Mouse (Mus musculus) midbrain, embryonic 13.5 days (tissue): ENCODE measurements around the gene Hist1h2af. TPM values are rescaled to one million over a fixed set of nuclear protein-coding genes. Genes with fewer than 3 reads are reported as not detected.

ENCODE experiments used
- ATAC-seq: fragments of 200-750 bp; cut with Nextera tagmentation; 2 replicates; pipeline ENCODE4 v1.8.0; 2017; ENCODE audit warnings: mild to moderate bottlenecking, moderate TSS enrichment, moderate library complexity
- H3K27ac ChIP-seq: fragments of 300-500 bp; sonication (generic); 2 replicates; pipeline ENCODE4 v1.5.1; 2015; ENCODE audit warnings: inconsistent platforms, mild to moderate bottlenecking, moderate library complexity
- H3K27me3 ChIP-seq: fragments of 300-500 bp; sonication (generic); 2 replicates; pipeline ENCODE4 v1.6.1; 2015; ENCODE audit warnings: mild to moderate bottlenecking, inconsistent platforms
- H3K36me3 ChIP-seq: fragments of 300-500 bp; sonication (generic); 2 replicates; pipeline ENCODE4 v1.6.1; 2015; ENCODE audit warnings: mild to moderate bottlenecking, inconsistent platforms
- H3K4me1 ChIP-seq: fragments of 300-500 bp; sonication (generic); replicated peaks from 2 replicates; pipeline ENCODE4 v1.6.1; 2015; ENCODE audit warnings: inconsistent platforms
- H3K4me2 ChIP-seq: fragments of 300-500 bp; sonication (generic); replicated peaks from 2 replicates; pipeline ENCODE4 v1.6.1; 2015; ENCODE audit warnings: moderate library complexity, mild to moderate bottlenecking, inconsistent platforms
- H3K4me3 ChIP-seq: fragments of 300-500 bp; sonication (generic); replicated peaks from 2 replicates; pipeline ENCODE4 v1.5.1; 2015; ENCODE audit warnings: mild to moderate bottlenecking, inconsistent platforms
- H3K9ac ChIP-seq: fragments of 300-500 bp; sonication (generic); replicated peaks from 2 replicates; pipeline ENCODE4 v1.6.1; 2015; ENCODE audit warnings: mild to moderate bottlenecking, inconsistent platforms
- H3K9me3 ChIP-seq: fragments of 300-500 bp; sonication (generic); 2 replicates; pipeline ENCODE4 v1.6.1; 2016; ENCODE audit warnings: mild to moderate bottlenecking, inconsistent platforms
- WGBS: fragments of 180-500 bp; shearing (Covaris S2); methylation state at CpG from one replicate; pipeline ENCODE4 v1.1.7; 2015; 5-methylcytosine and 5-hydroxymethylcytosine counted together
- microRNA-seq: library from miRNA; unstranded; fragments of <30 nt; microRNA quantifications from one replicate; pipeline ENCODE4, GENCODE M21; 2016
- polyA plus RNA-seq: library from polyadenylated mRNA; unstranded; fragments of >200 nt; fragmentation: Nextera tagmentation; extraction: Ambion mirVana; gene quantifications from 2 replicates; pipeline ENCODE4 v1.2.1, GENCODE M21; 2015

Gene Hist1h2af
- polyA plus RNA-seq, 1 experiment from 2014 or later, result 3.0 TPM

GRCm38 (mm10) chr13:23576906-23577639, 43.4 kb downstream of the Hist1h2af start:
- WGBS, result 50% methylated on average over 6 of the region's 6 CpGs
- H3K36me3 ChIP-seq, result no peaks in the 10 kb centered on the region
- H3K27me3 ChIP-seq, result no peaks in the 10 kb centered on the region
- H3K4me3 ChIP-seq, result peak overlapping the region; percentile 46
- H3K9ac ChIP-seq, result peak overlapping the region; percentile 74
- H3K9me3 ChIP-seq, result no peaks in the 10 kb centered on the region
- no peak for ATAC-seq
- peaks cover 43% of the 10 kb centered on the region for H3K4me1 ChIP-seq
- H3K4me2 ChIP-seq, result peak overlapping the region; percentile 75
- peak overlapping the region; percentile 80; the same call in 1 of the 2 replicates for H3K27ac ChIP-seq

DNA sequence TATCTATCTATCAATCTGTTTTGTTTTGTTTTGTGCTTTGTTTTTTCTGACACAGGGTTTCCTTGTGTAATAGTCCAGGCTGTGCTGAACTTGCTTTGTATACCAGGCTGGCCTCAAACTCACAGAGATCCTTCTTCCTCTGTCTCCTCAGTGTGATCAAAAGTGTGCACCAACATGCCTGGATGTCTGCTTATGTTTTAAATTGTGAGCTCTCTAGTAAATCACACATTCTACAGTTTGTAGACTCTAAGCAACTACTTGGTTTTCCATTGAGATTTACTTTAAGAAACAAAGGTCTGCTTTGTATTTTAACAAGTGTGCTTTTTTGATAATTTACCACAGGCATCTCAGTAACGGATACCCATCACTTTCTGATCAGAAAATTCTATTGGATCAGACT, 44.1 kb downstream of the Hist1h2af start:
- Histone ChIP-seq H3K27ac (no peak overlapping the region), H3K4me2 (no peak overlapping the region), H3K9me3 (no peaks in the 10 kb centered on the region), H3K36me3 (no peaks in the 10 kb centered on the region), H3K9ac (no peak overlapping the region), H3K4me3 (no peak overlapping the region), H3K4me1 (peaks cover 43% of the 10 kb centered on the region), H3K27me3 (no peaks in the 10 kb centered on the region)
- WGBS, result 96% methylated on average over 1 of the region's 1 CpGs
- no peak for ATAC-seq

DNA sequence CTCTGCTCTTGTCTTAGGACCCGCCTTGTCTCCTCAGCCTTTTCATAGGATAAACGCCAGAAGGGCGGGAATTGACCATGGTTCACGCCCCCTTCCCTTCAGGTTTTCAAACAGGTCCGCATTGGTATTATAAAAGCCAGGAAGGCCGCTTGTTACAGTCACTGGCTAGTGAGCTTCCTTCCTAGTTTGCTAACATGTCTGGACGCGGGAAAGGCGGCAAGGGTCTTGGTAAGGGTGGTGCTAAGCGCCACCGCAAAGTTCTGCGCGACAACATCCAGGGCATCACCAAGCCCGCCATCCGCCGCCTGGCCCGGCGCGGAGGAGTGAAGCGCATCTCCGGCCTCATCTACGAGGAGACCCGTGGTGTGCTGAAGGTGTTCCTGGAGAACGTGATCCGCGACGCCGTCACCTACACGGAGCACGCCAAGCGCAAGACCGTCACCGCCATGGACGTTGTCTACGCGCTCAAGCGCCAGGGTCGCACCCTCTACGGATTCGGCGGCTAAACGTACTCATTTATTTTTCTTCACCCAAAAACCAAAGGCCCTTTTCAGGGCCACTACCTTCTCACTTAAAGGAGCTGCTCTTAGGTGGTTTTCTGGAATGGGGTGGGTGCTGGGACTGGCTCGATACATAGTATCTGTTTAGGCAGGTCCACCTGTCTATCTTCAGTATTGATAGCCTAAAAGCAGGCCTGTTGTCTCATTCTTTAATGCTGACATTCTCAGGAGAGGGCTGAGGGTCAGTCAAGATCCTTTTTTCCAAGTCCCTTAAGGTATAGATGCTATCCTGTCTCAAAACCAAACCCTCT, 47.9 kb downstream of the Hist1h2af start, which contains the start of gene Hist1h4d:
Gene Hist1h4d (plus strand): TSS at position 191 of the 811 bp plus-strand sequence.
- WGBS, result under 1% methylated on average over 43 of the region's 43 CpGs
- no peaks in the 10 kb centered on the region for H3K36me3 ChIP-seq
- no peaks in the 10 kb centered on the region for H3K9me3 ChIP-seq
- peak within 1 kb of the TSS; percentile 72 for H3K9ac ChIP-seq
- peak within 1 kb of the TSS; percentile 53 for H3K4me3 ChIP-seq
- H3K4me2 ChIP-seq, result peak within 1 kb of the TSS; percentile 84
- H3K27me3 ChIP-seq, result no peaks in the 10 kb centered on the region
- H3K4me1 ChIP-seq, result peaks cover 50% of the 10 kb centered on the region
- ATAC-seq, result peak; percentile 92
- H3K27ac ChIP-seq, result peak within 1 kb of the TSS; percentile 81

- H3K4me2 ChIP-seq, result peak overlapping the region; percentile 84
- no peak for ATAC-seq
- WGBS, result 4% methylated on average over 6 of the region's 6 CpGs
Measured at GRCm38 (mm10) chr13:23582219-23583056, 48.7 kb downstream of the Hist1h2af start.

DNA sequence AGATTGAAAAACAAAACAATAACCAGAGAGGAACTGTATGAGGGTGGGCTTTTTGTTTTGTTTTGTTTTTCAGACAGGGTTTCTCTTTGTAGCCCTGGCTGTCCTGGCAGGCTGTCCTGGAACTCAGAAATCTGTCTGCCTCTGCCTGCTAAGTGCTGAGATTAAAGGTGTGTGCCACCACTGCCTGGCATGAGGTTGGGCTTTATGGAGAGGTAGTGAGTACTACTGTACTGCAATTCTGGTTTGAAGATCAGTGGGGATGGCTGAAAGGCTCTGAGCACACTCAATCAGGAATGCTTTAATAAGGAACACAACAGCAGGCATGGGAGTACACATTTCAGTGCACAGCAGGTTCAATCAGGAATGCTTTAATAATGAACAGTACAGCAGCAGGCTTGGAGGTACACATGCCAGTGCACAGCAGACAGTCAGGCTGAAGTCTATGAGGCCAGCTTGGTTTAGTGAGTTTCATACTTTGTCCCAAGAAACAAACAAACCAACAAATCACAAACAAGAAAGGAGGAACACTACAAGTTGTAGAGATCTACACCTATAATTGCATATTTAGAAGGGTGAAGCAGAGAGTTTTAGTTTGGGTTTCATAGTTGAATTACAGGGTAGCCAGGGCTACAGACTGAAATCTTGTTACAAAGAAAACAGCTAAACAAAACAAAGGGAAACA, 49.8 kb downstream of the Hist1h2af start:
- Histone ChIP-seq H3K27me3 (no peaks in the 10 kb centered on the region), H3K27ac (peak overlapping the region; percentile 49), H3K4me2 (no peak overlapping the region), H3K9ac (no peak overlapping the region), H3K36me3 (no peaks in the 10 kb centered on the region), H3K9me3 (no peaks in the 10 kb centered on the region), H3K4me3 (no peak overlapping the region), H3K4me1 (peaks cover 48% of the 10 kb centered on the region)
- ATAC-seq, result no peak

More at GRCm38 (mm10) chr13:23582219-23583056, 48.7 kb downstream of the Hist1h2af start:
- peak overlapping the region; percentile 81 for H3K27ac ChIP-seq
- H3K4me1 ChIP-seq, result peaks cover 48% of the 10 kb centered on the region
- H3K4me3 ChIP-seq, result peak overlapping the region; percentile 53
- H3K9ac ChIP-seq, result peak overlapping the region; percentile 72
- no peaks in the 10 kb centered on the region for H3K27me3 ChIP-seq
- H3K9me3 ChIP-seq, result no peaks in the 10 kb centered on the region
- no peaks in the 10 kb centered on the region for H3K36me3 ChIP-seq

Small RNA genes lying within 50 kb of the gene (microRNA-seq; reads per million reads assigned to microRNA genes)
- not detected for gene Gm44297
- gene Gm44359, result not detected
- gene Gm44394, result not detected
- gene n-TStga1, result not detected

Other genes starting within 250 kb of the Hist1h2af start
- 56.3 and 58.9 TPM in 2 replicates for gene Zfp322a, start 164.7 kb upstream of the Hist1h2af start, polyA plus RNA-seq
- gene Abt1, start 110.0 kb upstream of the Hist1h2af start, polyA plus RNA-seq, result 10.8 TPM in 2 replicates
- gene Btn1a1, start 68.0 kb upstream of the Hist1h2af start, polyA plus RNA-seq, result 0.04 and 0.13 TPM in 2 replicates
- gene Btn2a2, start 45.0 kb upstream of the Hist1h2af start, polyA plus RNA-seq, result 0.13 TPM in 2 replicates
- gene Hist1h4h, start 2.9 kb upstream of the Hist1h2af start, polyA plus RNA-seq, result 6.4 and 7.4 TPM in 2 replicates
- 3.1 and 5.3 TPM in 2 replicates for gene Hist1h3g, start 1.5 kb downstream of the Hist1h2af start, polyA plus RNA-seq
- gene Hist1h2bh, start 9.5 kb downstream of the Hist1h2af start, polyA plus RNA-seq, result 0.31 and 0.35 TPM in 2 replicates
- gene Hist1h3f, start 10.1 kb downstream of the Hist1h2af start, polyA plus RNA-seq, result 0.75 and 0.84 TPM in 2 replicates
- not detected in 2 replicates for gene Hist1h4f, start 17.7 kb downstream of the Hist1h2af start, polyA plus RNA-seq
- gene Hist1h1d, start 19.4 kb downstream of the Hist1h2af start, polyA plus RNA-seq, result 0.23 and 0.24 TPM in 2 replicates
- 3.1 and 4.7 TPM in 2 replicates for gene Hist1h3e, start 28.5 kb downstream of the Hist1h2af start, polyA plus RNA-seq
- 51.6 and 53.6 TPM in 2 replicates for gene Hist1h2ae, start 37.3 kb downstream of the Hist1h2af start, polyA plus RNA-seq
- 4.1 and 7.5 TPM in 2 replicates for gene Hist1h2bg, start 37.5 kb downstream of the Hist1h2af start, polyA plus RNA-seq
- gene Hist1h2bf, start 40.3 kb downstream of the Hist1h2af start, polyA plus RNA-seq, result 3.3 and 4.5 TPM in 2 replicates
- 0.93 and 1.7 TPM in 2 replicates for gene Hist1h2ad, start 40.5 kb downstream of the Hist1h2af start, polyA plus RNA-seq
- gene Hist1h3d, start 41.9 kb downstream of the Hist1h2af start, polyA plus RNA-seq, result 2.1 and 3.1 TPM in 2 replicates
- gene Hist1h4d, start 47.7 kb downstream of the Hist1h2af start, polyA plus RNA-seq, result 74.3 and 84.0 TPM in 2 replicates
- 1.4 and 2.0 TPM in 2 replicates for gene Hist1h2be, start 87.2 kb downstream of the Hist1h2af start, polyA plus RNA-seq
- 12.6 and 15.0 TPM in 2 replicates for gene Hist1h1e, start 88.7 kb downstream of the Hist1h2af start, polyA plus RNA-seq
- gene Hist1h2ac, start 150.0 kb downstream of the Hist1h2af start, polyA plus RNA-seq, result 0.69 and 1.1 TPM in 2 replicates
- gene Hist1h2bc, start 150.3 kb downstream of the Hist1h2af start, polyA plus RNA-seq, result 22.2 and 24.4 TPM in 2 replicates
- not detected in 2 replicates for gene Hist1h1t, start 161.9 kb downstream of the Hist1h2af start, polyA plus RNA-seq
- 5.1 and 5.8 TPM in 2 replicates for gene Hist1h4c, start 164.5 kb downstream of the Hist1h2af start, polyA plus RNA-seq
- 2.0 and 2.7 TPM in 2 replicates for gene Hfe, start 176.9 kb downstream of the Hist1h2af start, polyA plus RNA-seq
- gene Hist1h1c, start 204.9 kb downstream of the Hist1h2af start, polyA plus RNA-seq, result 9.8 and 11.1 TPM in 2 replicates
- 3.2 and 4.4 TPM in 2 replicates for gene Hist1h3c, start 211.7 kb downstream of the Hist1h2af start, polyA plus RNA-seq
- gene Hist1h2bb, start 212.8 kb downstream of the Hist1h2af start, polyA plus RNA-seq, result 2.8 and 3.2 TPM in 2 replicates
- gene Hist1h2ab, start 217.2 kb downstream of the Hist1h2af start, polyA plus RNA-seq, result 28.4 and 31.0 TPM in 2 replicates
- 6.3 and 8.7 TPM in 2 replicates for gene Hist1h3b, start 218.4 kb downstream of the Hist1h2af start, polyA plus RNA-seq
- 4.6 and 5.2 TPM in 2 replicates for gene Hist1h4b, start 223.1 kb downstream of the Hist1h2af start, polyA plus RNA-seq
- gene Hist1h4a, start 227.3 kb downstream of the Hist1h2af start, polyA plus RNA-seq, result 0.44 and 0.57 TPM in 2 replicates
- gene Hist1h3a, start 228.5 kb downstream of the Hist1h2af start, polyA plus RNA-seq, result 1.4 and 3.3 TPM in 2 replicates
- gene Hist1h1a, start 229.8 kb downstream of the Hist1h2af start, polyA plus RNA-seq, result 1.6 and 2.2 TPM in 2 replicates
- gene Trim38, start 236.0 kb downstream of the Hist1h2af start, polyA plus RNA-seq, result 0.15 TPM in 1 of 2 replicates, not detected in the other